Mouse (Mus musculus) MEL (cell line): Measurements from ENCODE around the gene H2-Q7.

Source experiments
- CTCF ChIP-seq, 3 experiments: IDR thresholded peaks in 2 of 3; conservative IDR thresholded peaks in 1 of 3; 2 replicates each; pipeline ENCODE4 v1.5.1; 2011 to 2012; ENCODE audit warnings: low read length in 3 of 3, low read depth in 2 of 3, mild to moderate bottlenecking in 2 of 3, improper control_type of control experiment in 1 of 3, inconsistent platforms in 1 of 3, mixed read lengths in 1 of 3, moderate library complexity in 1 of 3; ENCODE audit not compliant: control insufficient read depth in 1 of 3, insufficient read depth in 1 of 3, poor library complexity in 1 of 3, severe bottlenecking in 1 of 3
- EP300 ChIP-seq, 2 experiments: IDR thresholded peaks; 2 replicates each; pipeline ENCODE4 v1.6.1; 2011; ENCODE audit warnings: improper control_type of control experiment in 2 of 2, low read length in 2 of 2, low read depth in 1 of 2, mild to moderate bottlenecking in 1 of 2
- GATA1 ChIP-seq: IDR thresholded peaks from 2 replicates; pipeline ENCODE4 v1.6.1; 2011; ENCODE audit warnings: low read depth, low read length, improper control_type of control experiment
- MXI1 ChIP-seq: IDR thresholded peaks from 2 replicates; pipeline ENCODE4 v1.6.1; 2011; ENCODE audit warnings: mild to moderate bottlenecking, low read depth, low read length, improper control_type of control experiment
- MYB ChIP-seq: IDR thresholded peaks from 2 replicates; pipeline ENCODE4 v1.6.1; 2011; ENCODE audit warnings: mild to moderate bottlenecking, low read depth, low read length, improper control_type of control experiment
- POLR2A ChIP-seq, 2 experiments: IDR thresholded peaks; 2 replicates each; pipeline ENCODE4 v1.6.1; 2011 to 2012; ENCODE audit warnings: low read length in 2 of 2, mild to moderate bottlenecking in 2 of 2, control low read depth in 1 of 2, improper control_type of control experiment in 1 of 2, low read depth in 1 of 2, moderate library complexity in 1 of 2; ENCODE audit not compliant: control insufficient read depth in 1 of 2, insufficient read depth in 1 of 2, poor library complexity in 1 of 2
- RAD21 ChIP-seq: IDR thresholded peaks from 2 replicates; pipeline ENCODE4 v1.6.1; 2011; ENCODE audit warnings: mild to moderate bottlenecking, low read depth, low read length, improper control_type of control experiment
- SMC3 ChIP-seq: IDR thresholded peaks from 2 replicates; pipeline ENCODE4 v1.6.1; 2011; ENCODE audit warnings: low read depth, low read length, improper control_type of control experiment
- TBP ChIP-seq: IDR thresholded peaks from 2 replicates; pipeline ENCODE4 v1.8.0; 2011; ENCODE audit warnings: low read depth, low read length, improper control_type of control experiment
- USF2 ChIP-seq, 2 experiments: IDR thresholded peaks; 2 replicates each; pipeline ENCODE4 v1.6.1; 2011 to 2012; ENCODE audit warnings: improper control_type of control experiment in 2 of 2, low read length in 2 of 2, borderline replicate concordance in 1 of 2, inconsistent platforms in 1 of 2, low read depth in 1 of 2, mild to moderate bottlenecking in 1 of 2; ENCODE audit not compliant: insufficient read depth in 1 of 2

DNA sequence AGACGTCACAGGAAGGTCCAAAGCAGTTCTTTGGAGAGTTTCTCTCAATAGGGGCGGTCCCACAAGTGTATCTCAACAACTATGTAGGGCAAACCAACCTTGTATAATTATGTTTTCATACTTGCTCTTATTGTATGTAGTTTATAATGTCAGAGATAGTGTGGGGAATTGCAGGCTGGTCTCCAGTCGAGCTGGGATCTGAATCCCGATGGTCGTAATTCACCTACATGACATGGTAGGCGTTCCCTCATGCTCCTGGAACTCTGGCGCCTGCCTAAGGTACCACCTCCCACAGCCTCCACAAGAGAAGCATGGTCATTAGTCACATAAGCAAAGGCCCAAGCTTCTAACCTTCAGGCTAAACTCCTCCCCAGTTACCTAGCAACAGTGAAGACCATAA, 20.2 kb upstream of the H2-Q7 start:
- TF ChIP-seq POLR2A (IDR thresholded peaks at IDR 0.05; ENCODE audit: control insufficient read depth in 1 of 2, insufficient read depth in 1 of 2, low read depth in 1 of 2, low read length in 2 of 2, poor library complexity in 1 of 2) = no peak
- no peak for TF ChIP-seq TBP
- TF ChIP-seq SMC3 = no peak
- TF ChIP-seq MXI1 = no peak
- TF ChIP-seq CTCF (IDR thresholded peaks at IDR 0.05 in 2 of 3, conservative IDR thresholded peaks at IDR 0.05 in 1 of 3; ENCODE audit: control insufficient read depth in 1 of 3, insufficient read depth in 1 of 3, low read depth in 2 of 3, low read length in 3 of 3, poor library complexity in 1 of 3, severe bottlenecking in 1 of 3) = no peak
- TF ChIP-seq EP300 (IDR thresholded peaks at IDR 0.05; ENCODE audit: low read depth in 1 of 2, low read length in 2 of 2) = no peak
- TF ChIP-seq RAD21 = no peak
- no peak for TF ChIP-seq USF2 (IDR thresholded peaks at IDR 0.05; ENCODE audit: borderline replicate concordance in 1 of 2, insufficient read depth in 1 of 2, low read depth in 1 of 2, low read length in 2 of 2)
- no peak for TF ChIP-seq GATA1
- TF ChIP-seq MYB = no peak
